Mouse (Mus musculus): ENCODE measurements at regions not wholly inside any gene's neighbourhood (a gene's known extent, or its start where the extent isn't known, plus 50 kb on each side); places are given as distances from the start of the nearest gene placed in this dataset.

DNA sequence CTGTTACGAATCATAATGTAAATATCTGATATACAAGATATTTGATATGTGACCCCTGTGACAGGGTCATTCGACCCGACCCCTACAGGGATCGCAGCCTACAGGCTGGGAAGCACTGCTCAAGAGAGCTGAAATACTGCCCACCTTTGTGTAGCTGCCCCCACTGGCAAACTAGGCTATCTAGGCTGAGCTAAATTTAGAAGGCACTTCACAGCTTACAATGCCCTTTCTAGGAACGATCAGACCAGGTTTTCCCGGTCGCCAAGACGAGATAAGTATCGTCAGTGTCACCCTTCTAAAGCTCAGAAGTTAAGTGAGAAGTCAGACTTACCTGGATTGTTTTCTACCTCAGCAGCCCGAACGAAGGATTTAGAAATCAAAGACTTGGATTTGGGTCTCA lies 71.9 kb upstream of the Ptgfrn start:
- Histone ChIP-seq H3K4me1 (no peaks in the 10 kb centered on the region), H3K9ac (no peak overlapping the region), H3K9me3 (no peaks in the 10 kb centered on the region), H3K36me3 (no peaks in the 10 kb centered on the region), H3K27ac (no peak overlapping the region), H3K4me3 (replicated peaks) (no peak overlapping the region), H3K27me3 (replicated peaks) (no peaks in the 10 kb centered on the region), H3K4me2 (no peak overlapping the region)
- 82% methylated on average over 11 of the region's 11 CpGs for WGBS
- no peak for ATAC-seq (ENCODE audit: insufficient read depth, low FRiP score, low read depth)

GRCm38 (mm10) chr3:101173954-101174353 lies 63.9 kb upstream of the Ptgfrn start:
- ATAC-seq (ENCODE audit: insufficient read depth, low FRiP score, low read depth) = no peak
- no peaks in the 10 kb centered on the region for H3K4me1 ChIP-seq
- WGBS = 89% methylated on average over 6 of the region's 6 CpGs
- no peaks in the 10 kb centered on the region for H3K9me3 ChIP-seq
- no peak overlapping the region for H3K4me3 ChIP-seq (replicated peaks)
- no peaks in the 10 kb centered on the region for H3K36me3 ChIP-seq
- H3K4me2 ChIP-seq = no peak overlapping the region
- no peak overlapping the region for H3K27ac ChIP-seq
- H3K9ac ChIP-seq = no peak overlapping the region
- H3K27me3 ChIP-seq (replicated peaks) = no peaks in the 10 kb centered on the region

GRCm38 (mm10) chr3:101170037-101171019 lies 60.2 kb upstream of the Ptgfrn start:
- Histone ChIP-seq H3K27me3 (replicated peaks) (no peaks in the 10 kb centered on the region), H3K9ac (no peak overlapping the region), H3K27ac (no peak overlapping the region), H3K36me3 (no peaks in the 10 kb centered on the region), H3K4me2 (no peak overlapping the region), H3K9me3 (no peaks in the 10 kb centered on the region), H3K4me3 (replicated peaks) (no peak overlapping the region), H3K4me1 (no peaks in the 10 kb centered on the region)
- ATAC-seq (ENCODE audit: insufficient read depth, low FRiP score, low read depth) = no peak
- WGBS = 66% methylated on average over 15 of the region's 15 CpGs

DNA sequence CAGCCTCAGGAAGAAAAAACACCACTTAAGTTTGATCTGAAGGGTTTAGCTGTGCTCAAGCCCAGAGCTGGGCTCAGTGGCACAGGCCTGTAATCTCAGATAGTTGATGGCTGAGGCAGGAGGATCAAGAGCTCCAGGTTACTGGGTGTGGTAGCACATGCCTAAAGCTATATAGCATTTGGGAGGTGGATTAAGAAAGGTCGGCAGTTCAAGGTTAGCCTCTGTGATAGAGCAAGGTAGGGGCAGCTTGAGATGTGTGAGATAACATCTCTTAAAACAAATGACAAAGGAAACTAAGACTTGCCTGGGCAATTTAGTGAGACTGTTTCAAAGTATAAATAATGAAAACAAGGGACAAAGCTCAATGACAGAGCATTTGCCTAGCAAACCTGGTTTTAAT lies 56.9 kb upstream of the Ptgfrn start:
- H3K4me3 ChIP-seq (replicated peaks) = no peak overlapping the region
- H3K4me1 ChIP-seq = peaks cover 16% of the 10 kb centered on the region
- no peaks in the 10 kb centered on the region for H3K36me3 ChIP-seq
- no peak overlapping the region for H3K27ac ChIP-seq
- no peaks in the 10 kb centered on the region for H3K9me3 ChIP-seq
- no peak overlapping the region for H3K4me2 ChIP-seq
- H3K27me3 ChIP-seq (replicated peaks) = no peaks in the 10 kb centered on the region
- no peak overlapping the region for H3K9ac ChIP-seq
- WGBS = 83% methylated on average over 1 of the region's 1 CpGs
- no peak for ATAC-seq (ENCODE audit: insufficient read depth, low FRiP score, low read depth)

DNA sequence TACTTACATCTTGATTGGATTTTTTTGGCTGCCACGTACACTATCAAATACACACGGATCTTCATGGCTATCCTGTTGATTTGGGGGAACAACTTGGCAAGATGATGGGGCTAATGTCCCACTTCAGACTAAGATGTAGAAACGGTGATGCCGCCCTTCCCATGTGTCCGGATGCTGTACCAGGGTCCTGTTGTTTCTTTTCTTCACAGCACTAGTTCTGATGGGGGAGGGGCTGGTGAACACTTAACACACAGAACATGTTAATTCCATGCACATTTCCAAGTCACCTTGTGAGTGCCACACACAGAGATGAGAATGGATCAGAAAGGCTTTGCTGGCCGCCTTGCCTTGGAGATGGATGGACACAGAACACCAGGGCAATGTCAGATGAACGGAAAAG lies 56.5 kb upstream of the Ptgfrn start:
- H3K4me2 ChIP-seq = no peak overlapping the region
- no peaks in the 10 kb centered on the region for H3K9me3 ChIP-seq
- H3K36me3 ChIP-seq = no peaks in the 10 kb centered on the region
- no peak overlapping the region for H3K9ac ChIP-seq
- no peak overlapping the region for H3K4me3 ChIP-seq (replicated peaks)
- H3K4me1 ChIP-seq = peaks cover 20% of the 10 kb centered on the region
- WGBS = 93% methylated on average over 7 of the region's 7 CpGs
- ATAC-seq (ENCODE audit: insufficient read depth, low FRiP score, low read depth) = no peak
- no peaks in the 10 kb centered on the region for H3K27me3 ChIP-seq (replicated peaks)
- H3K27ac ChIP-seq = no peak overlapping the region

DNA sequence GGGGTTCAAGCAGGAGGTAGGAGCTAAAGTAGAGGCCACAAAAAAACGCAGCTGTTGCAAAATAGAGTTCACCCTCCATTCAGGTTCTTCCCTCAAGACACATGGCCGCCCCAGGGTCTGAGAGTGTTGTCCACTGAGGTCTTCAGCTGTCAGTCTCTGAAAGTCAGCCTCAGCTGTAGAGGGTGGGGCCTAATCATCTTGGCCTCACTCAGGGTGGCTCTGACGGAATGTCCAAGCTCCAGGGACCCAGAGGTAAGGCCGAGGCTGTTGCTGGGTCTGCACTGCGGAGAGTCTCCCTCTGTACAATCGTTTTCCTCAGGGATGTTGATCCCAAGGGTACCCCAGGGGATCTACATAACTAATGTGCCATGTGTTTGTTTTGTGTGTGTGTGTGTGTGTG lies 55.2 kb upstream of the Ptgfrn start:
- Histone ChIP-seq H3K9ac (no peak overlapping the region), H3K27ac (no peak overlapping the region), H3K4me2 (no peak overlapping the region), H3K4me1 (peaks cover 22% of the 10 kb centered on the region), H3K27me3 (replicated peaks) (no peaks in the 10 kb centered on the region), H3K36me3 (no peaks in the 10 kb centered on the region), H3K4me3 (replicated peaks) (no peak overlapping the region), H3K9me3 (no peaks in the 10 kb centered on the region)
- 61% methylated on average over 6 of the region's 6 CpGs for WGBS
- no peak for ATAC-seq (ENCODE audit: insufficient read depth, low FRiP score, low read depth)

GRCm38 (mm10) chr3:101164771-101165170 lies 54.7 kb upstream of the Ptgfrn start:
- WGBS = 66% methylated on average over 5 of the region's 5 CpGs
- Histone ChIP-seq H3K4me2 (no peak overlapping the region), H3K9me3 (no peaks in the 10 kb centered on the region), H3K4me3 (replicated peaks) (no peak overlapping the region), H3K27ac (no peak overlapping the region), H3K27me3 (replicated peaks) (no peaks in the 10 kb centered on the region), H3K36me3 (no peaks in the 10 kb centered on the region), H3K9ac (no peak overlapping the region), H3K4me1 (peaks cover 22% of the 10 kb centered on the region)
- ATAC-seq (ENCODE audit: insufficient read depth, low FRiP score, low read depth) = no peak

DNA sequence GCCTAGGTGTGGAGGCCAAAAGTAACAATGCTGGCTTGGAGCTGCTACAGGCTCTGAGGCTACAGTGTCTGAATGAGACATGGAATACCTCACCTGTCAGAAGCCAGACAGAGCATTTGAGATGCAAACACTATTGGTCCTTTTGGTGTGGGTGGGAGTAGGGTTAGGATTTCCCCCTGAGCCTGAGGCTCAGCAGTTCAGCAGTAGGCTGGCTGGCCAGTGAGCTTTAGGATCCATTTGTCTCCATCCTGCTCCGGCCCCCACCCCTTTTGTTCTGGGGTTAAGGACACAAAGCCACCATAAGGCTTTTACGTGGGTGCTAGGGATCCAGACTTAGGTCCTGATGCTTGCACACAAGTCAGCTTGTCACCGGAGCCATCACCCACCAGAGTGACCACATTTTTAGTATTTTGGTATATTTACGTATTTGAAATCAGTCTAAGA lies 53.9 kb upstream of the Ptgfrn start:
- no peak overlapping the region for H3K4me3 ChIP-seq (replicated peaks)
- H3K4me2 ChIP-seq = no peak overlapping the region
- no peak overlapping the region for H3K27ac ChIP-seq
- H3K27me3 ChIP-seq (replicated peaks) = no peaks in the 10 kb centered on the region
- H3K4me1 ChIP-seq = peaks cover 22% of the 10 kb centered on the region
- WGBS = 64% methylated on average over 4 of the region's 4 CpGs
- ATAC-seq (ENCODE audit: insufficient read depth, low FRiP score, low read depth) = no peak
- H3K36me3 ChIP-seq = no peaks in the 10 kb centered on the region
- no peaks in the 10 kb centered on the region for H3K9me3 ChIP-seq
- no peak overlapping the region for H3K9ac ChIP-seq

DNA sequence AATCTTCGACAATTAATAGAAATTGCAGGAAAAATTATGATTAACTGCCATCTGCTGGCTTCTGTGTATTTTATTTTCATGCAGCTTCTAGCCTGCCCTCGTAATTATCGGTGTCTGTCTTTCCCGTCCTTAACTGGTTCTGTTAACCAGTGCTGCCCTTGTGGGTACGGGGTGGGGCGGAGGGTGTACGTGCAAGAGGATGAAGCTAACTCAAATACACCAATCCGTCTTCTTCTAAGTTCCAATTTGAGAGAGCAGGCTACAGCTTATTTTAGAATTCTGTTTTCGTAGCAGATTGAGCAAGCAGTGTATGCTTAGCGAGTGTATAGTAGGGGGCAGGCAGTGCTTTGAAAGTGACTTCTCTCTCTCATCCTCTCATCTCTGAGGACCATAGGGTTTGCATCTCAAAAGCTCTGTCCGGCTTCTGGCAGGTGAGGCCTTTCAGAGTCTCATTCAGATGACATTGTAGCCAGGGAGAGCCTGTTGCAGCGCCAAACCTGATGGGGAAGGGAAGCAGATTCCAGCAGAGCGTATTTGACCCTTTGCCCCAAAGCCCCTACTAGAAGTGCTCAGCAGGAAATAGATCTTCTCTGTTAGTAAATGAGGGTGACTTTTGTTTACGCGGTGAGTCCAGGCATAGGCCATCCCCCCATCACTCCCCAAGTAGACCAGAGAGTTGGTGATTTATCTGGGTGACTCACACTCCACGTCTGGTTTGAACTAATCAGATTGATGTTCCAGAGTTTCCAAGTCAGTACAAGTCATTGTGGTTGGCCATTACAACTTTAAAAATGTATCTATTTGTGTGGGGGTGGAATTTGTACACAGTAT lies 53.3 kb upstream of the Ptgfrn start:
- Histone ChIP-seq H3K4me3 (replicated peaks) (no peak overlapping the region), H3K27ac (no peak overlapping the region), H3K4me2 (no peak overlapping the region), H3K9me3 (no peaks in the 10 kb centered on the region), H3K9ac (no peak overlapping the region), H3K36me3 (no peaks in the 10 kb centered on the region), H3K4me1 (peaks cover 22% of the 10 kb centered on the region), H3K27me3 (replicated peaks) (no peaks in the 10 kb centered on the region)
- ATAC-seq (ENCODE audit: insufficient read depth, low FRiP score, low read depth) = no peak
- 27% methylated on average over 16 of the region's 16 CpGs for WGBS

DNA sequence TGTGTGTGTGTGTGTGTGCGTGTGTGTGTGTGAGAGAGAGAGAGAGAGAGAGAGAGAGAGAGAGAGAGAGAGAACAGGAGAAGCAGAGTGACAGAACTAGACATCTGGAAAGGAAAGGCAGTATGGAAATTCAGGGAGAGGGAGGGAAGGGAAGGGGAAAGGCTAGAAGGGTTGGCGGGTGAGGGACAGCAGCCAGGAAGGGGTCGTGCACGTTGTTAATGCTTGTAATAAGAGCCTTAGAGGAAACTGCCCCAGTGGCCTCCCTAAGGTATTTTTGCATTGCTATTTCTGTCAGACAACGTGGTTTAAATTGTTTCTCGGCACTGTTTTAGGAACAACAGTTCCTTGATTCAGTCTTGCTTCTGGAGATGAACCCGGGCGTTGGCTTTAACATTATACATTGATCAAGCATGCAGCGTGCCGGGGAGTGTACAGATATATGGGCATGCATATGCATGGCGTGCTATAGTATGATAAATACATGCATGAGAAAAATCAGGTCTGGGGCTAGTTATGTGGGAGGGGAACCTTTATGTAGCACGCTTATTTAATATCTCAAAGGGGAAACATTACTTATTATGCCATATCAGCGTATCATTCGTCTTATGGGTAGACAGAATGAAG lies 52.6 kb upstream of the Ptgfrn start:
- H3K27me3 ChIP-seq (replicated peaks) = no peaks in the 10 kb centered on the region
- no peak overlapping the region for H3K27ac ChIP-seq
- 32% methylated on average over 14 of the region's 14 CpGs for WGBS

DNA sequence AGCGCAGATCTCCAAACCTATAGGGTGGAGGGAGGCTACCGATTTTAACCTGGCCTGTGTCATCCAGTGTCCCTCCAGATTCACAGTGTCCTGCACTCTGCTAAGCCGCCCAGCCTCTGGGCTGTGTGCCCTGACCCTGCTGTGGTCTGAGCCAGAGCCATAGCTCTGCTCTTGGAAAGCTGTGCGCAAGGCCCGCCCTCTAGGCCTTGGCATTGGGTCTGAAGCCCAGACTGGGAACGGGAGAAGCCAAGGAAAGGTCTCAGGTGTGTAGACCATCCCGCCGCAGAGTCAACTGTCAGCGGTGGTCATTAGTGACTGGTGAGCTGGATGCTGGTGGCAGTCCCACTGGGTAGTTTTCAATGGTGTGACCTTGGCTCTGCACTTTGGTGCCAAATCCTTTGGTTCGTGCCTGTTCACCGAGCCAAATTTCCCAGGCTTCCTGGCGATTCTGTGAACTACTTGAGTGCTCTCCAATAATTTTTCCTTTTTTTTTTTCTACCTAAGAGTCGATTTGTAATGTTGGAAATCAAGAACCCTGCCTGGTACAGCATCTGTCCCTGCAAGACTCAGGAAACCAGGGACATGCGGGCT lies 52.0 kb upstream of the Ptgfrn start:
- peaks cover 22% of the 10 kb centered on the region for H3K4me1 ChIP-seq
- no peak overlapping the region for H3K4me3 ChIP-seq (replicated peaks)
- H3K9ac ChIP-seq = no peak overlapping the region
- no peaks in the 10 kb centered on the region for H3K27me3 ChIP-seq (replicated peaks)
- H3K9me3 ChIP-seq = no peaks in the 10 kb centered on the region
- 0 out of 2 replicates have a peak overlapping the region, but pooled peaks have one; percentile 1 for H3K27ac ChIP-seq
- no peaks in the 10 kb centered on the region for H3K36me3 ChIP-seq
- ATAC-seq (ENCODE audit: insufficient read depth, low FRiP score, low read depth) = peak; percentile 15; the same call in 1 of the 2 replicates
- peak overlapping the region; percentile 26 for H3K4me2 ChIP-seq
- 41% methylated on average over 14 of the region's 14 CpGs for whole genome bisulfite sequencing

More for the DNA sequence above, 52.6 kb upstream of the Ptgfrn start:
- no peak for ATAC-seq (ENCODE audit: insufficient read depth, low FRiP score, low read depth)
- Histone ChIP-seq H3K9ac (no peak overlapping the region), H3K4me2 (peak overlapping the region; percentile 21; the same call in 1 of the 2 replicates), H3K36me3 (no peaks in the 10 kb centered on the region), H3K4me1 (peaks cover 22% of the 10 kb centered on the region), H3K9me3 (no peaks in the 10 kb centered on the region), H3K4me3 (replicated peaks) (no peak overlapping the region)

Measured in stomach, embryonic 15.5 days (tissue).